Mouse (Mus musculus): ENCODE results near the gene Dnttip1. TPM values are rescaled to one million over a fixed set of nuclear protein-coding genes. Genes with fewer than 3 reads are reported as not detected.
A peak's percentile ranks its signal among the peaks of the same experiment; 100 is the strongest.
"Not testable (repeated sequence)": the region's sequence is repeated elsewhere in the genome, so short reads cannot be mapped to it uniquely, and the experiment has no call there.

Dnttip1 gene
- polyA plus RNA-seq, 1 experiment: 32.4 TPM

DNA sequence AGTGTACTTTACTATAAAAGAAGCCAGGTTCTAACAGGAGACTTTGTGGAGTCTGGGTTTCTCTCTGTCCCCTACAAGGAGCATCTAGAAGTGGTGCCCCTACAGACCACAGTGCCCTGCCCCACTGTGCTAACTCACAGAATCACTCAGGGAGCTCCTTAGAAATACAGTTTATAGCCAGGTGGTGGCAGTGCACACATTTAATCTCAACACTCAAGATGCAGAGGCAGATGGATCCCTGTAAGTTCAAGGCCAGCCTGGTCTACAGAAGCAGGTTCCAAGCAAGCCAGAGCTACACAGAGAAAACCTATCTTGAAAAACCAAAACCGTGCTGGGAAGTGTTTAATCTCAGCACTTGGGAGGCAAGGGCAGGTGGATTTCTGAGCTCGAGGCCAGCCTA lies 48.0 kb downstream of the Dnttip1 start:
- Histone ChIP-seq H3K36me3 (ENCODE audit: control insufficient read depth, insufficient read depth, low read length) (peaks cover 4% of the 10 kb centered on the region), H3K4me3 (ENCODE audit: control insufficient read depth, low read depth, low read length) (no peak overlapping the region), H3K4me1 (ENCODE audit: control insufficient read depth, insufficient read depth, low read length) (peaks cover 5% of the 10 kb centered on the region), H3K27me3 (ENCODE audit: control insufficient read depth, insufficient read depth, low read length) (no peaks in the 10 kb centered on the region), H3K27ac (ENCODE audit: control insufficient read depth, insufficient read depth, low read depth, low read length) (peak overlapping the region; percentile 63)
- no peak for TF ChIP-seq CTCF (IDR thresholded peaks at IDR 0.05; ENCODE audit: control insufficient read depth, insufficient read depth, insufficient replicate concordance, low read depth, low read length)
- TF ChIP-seq POLR2A (IDR thresholded peaks at IDR 0.05; ENCODE audit: control insufficient read depth, low read depth, low read length): no peak

DNA sequence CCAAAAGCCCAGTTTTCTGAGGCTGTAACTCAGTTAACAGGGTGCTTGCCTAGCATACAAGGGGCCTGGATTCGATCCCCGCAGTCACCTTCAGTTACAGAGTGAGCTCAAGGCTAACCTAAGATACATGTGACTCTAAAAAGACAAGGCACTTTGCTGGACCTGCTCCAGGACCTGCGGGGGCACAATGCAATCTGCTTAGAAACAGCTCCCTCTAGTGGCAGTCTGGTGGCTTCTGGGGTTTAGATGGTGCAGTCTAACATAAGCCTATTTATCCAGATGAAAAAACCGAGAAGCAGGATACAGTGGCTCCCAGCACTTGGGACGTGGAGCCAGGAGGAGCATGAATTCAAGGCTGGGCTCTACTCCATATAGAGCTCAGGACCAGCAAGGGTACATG lies 48.5 kb downstream of the Dnttip1 start:
- TF ChIP-seq CTCF (IDR thresholded peaks at IDR 0.05; ENCODE audit: control insufficient read depth, insufficient read depth, insufficient replicate concordance, low read depth, low read length) (peak; percentile 67; the same call in 1 of the 2 replicates), POLR2A (IDR thresholded peaks at IDR 0.05; ENCODE audit: control insufficient read depth, low read depth, low read length) (no peak)
- Histone ChIP-seq H3K36me3 (ENCODE audit: control insufficient read depth, insufficient read depth, low read length) (peaks cover 4% of the 10 kb centered on the region), H3K27ac (ENCODE audit: control insufficient read depth, insufficient read depth, low read depth, low read length) (no peak overlapping the region), H3K4me1 (ENCODE audit: control insufficient read depth, insufficient read depth, low read length) (peaks cover 5% of the 10 kb centered on the region), H3K4me3 (ENCODE audit: control insufficient read depth, low read depth, low read length) (no peak overlapping the region), H3K27me3 (ENCODE audit: control insufficient read depth, insufficient read depth, low read length) (no peaks in the 10 kb centered on the region)

DNA sequence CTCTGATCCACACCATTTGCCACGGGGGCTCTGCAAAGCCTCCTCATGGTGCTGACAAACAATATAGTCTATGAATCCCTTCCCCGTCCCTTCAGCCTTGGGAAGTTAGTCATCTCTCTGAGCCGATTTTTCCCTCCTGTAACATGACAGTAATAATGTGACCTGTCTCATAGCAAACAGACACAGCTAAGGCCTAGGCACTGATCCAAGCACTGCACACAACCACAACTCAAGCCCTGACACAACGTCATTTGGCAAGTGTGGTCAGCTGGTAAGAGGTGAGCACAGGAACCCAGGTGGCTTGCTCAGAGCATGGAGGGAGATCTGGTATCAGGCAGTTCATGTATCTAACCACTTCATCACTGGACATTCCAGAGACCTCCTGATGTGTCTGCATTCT lies 50.1 kb downstream of the Dnttip1 start:
- Histone ChIP-seq H3K27me3 (ENCODE audit: control insufficient read depth, insufficient read depth, low read length) (no peaks in the 10 kb centered on the region), H3K27ac (ENCODE audit: control insufficient read depth, insufficient read depth, low read depth, low read length) (no peak overlapping the region), H3K36me3 (ENCODE audit: control insufficient read depth, insufficient read depth, low read length) (peaks cover 4% of the 10 kb centered on the region), H3K4me3 (ENCODE audit: control insufficient read depth, low read depth, low read length) (no peak overlapping the region), H3K4me1 (ENCODE audit: control insufficient read depth, insufficient read depth, low read length) (peaks cover 5% of the 10 kb centered on the region)
- no peak for TF ChIP-seq CTCF (IDR thresholded peaks at IDR 0.05; ENCODE audit: control insufficient read depth, insufficient read depth, insufficient replicate concordance, low read depth, low read length)
- no peak for TF ChIP-seq POLR2A (IDR thresholded peaks at IDR 0.05; ENCODE audit: control insufficient read depth, low read depth, low read length)

DNA sequence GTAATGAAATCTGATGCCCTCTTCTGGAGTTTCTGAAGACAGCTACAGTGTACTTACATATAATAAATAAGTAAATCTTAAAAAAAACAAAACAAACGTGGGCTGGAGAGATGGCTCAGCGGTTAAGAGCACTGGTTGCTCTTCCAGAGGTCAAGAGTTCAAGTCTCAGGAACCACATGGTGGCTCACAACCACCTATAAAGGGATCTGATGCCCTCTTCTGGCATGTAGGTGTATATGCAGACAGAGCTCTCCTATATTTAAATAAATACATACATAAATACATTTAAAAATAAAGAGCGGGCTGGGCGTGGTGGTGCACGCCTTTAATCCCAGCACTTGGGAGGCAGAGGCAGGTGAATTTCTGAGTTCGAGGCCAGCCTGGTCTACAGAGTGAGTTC lies 52.8 kb downstream of the Dnttip1 start:
- not testable (repeated sequence) for H3K36me3 ChIP-seq (ENCODE audit: control insufficient read depth, insufficient read depth, low read length)

DNA sequence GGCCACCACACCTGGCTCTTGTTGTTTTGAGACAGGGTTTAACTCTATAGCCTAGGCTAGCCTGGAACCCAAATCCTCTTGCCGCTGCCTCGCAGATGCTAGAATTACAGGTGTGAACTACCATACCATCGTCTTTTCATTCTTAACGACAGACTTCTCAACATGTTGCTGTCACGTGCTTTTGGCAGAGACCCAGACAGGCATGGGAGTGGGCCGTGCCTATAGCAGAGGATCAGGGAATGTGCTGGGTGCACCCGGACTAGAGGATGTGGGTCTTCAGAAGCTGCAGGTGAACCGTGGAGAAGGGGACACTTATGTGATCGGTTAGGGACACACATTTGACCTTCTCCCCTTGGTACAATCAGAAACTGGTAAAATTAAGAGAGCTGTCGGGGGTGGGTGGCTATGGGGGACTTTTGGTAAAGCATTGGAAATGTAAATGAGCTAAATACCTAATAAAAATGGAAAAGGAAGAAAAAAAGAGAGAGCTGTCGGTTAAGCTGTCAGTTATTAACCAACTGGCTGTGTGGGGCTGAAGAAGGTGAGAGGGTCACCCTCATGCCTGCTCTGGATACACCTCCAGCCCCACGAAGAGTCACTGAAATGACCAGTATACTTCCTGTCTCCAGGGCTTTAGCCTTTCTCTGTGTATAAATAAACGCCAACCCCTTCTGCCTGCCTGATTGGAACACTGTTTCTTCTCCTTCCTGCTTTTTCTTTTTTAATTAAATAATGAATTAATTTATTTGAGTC lies 54.6 kb downstream of the Dnttip1 start:
- H3K4me3 ChIP-seq (ENCODE audit: control insufficient read depth, low read depth, low read length): no peak overlapping the region
- TF ChIP-seq CTCF (IDR thresholded peaks at IDR 0.05; ENCODE audit: control insufficient read depth, insufficient read depth, insufficient replicate concordance, low read depth, low read length): no peak
- TF ChIP-seq POLR2A (IDR thresholded peaks at IDR 0.05; ENCODE audit: control insufficient read depth, low read depth, low read length): no peak
- H3K4me1 ChIP-seq (ENCODE audit: control insufficient read depth, insufficient read depth, low read length): peaks cover 13% of the 10 kb centered on the region
- no peak overlapping the region for H3K27ac ChIP-seq (ENCODE audit: control insufficient read depth, insufficient read depth, low read depth, low read length)
- H3K36me3 ChIP-seq (ENCODE audit: control insufficient read depth, insufficient read depth, low read length): no peaks in the 10 kb centered on the region; the same call in 1 of the 2 replicates
- no peaks in the 10 kb centered on the region for H3K27me3 ChIP-seq (ENCODE audit: control insufficient read depth, insufficient read depth, low read length)

More for the DNA sequence above, 52.8 kb downstream of the Dnttip1 start:
- H3K4me1 ChIP-seq (ENCODE audit: control insufficient read depth, insufficient read depth, low read length); H3K27me3 ChIP-seq (ENCODE audit: control insufficient read depth, insufficient read depth, low read length); H3K27ac ChIP-seq (ENCODE audit: control insufficient read depth, insufficient read depth, low read depth, low read length); H3K4me3 ChIP-seq (ENCODE audit: control insufficient read depth, low read depth, low read length): not testable (repeated sequence)

DNA sequence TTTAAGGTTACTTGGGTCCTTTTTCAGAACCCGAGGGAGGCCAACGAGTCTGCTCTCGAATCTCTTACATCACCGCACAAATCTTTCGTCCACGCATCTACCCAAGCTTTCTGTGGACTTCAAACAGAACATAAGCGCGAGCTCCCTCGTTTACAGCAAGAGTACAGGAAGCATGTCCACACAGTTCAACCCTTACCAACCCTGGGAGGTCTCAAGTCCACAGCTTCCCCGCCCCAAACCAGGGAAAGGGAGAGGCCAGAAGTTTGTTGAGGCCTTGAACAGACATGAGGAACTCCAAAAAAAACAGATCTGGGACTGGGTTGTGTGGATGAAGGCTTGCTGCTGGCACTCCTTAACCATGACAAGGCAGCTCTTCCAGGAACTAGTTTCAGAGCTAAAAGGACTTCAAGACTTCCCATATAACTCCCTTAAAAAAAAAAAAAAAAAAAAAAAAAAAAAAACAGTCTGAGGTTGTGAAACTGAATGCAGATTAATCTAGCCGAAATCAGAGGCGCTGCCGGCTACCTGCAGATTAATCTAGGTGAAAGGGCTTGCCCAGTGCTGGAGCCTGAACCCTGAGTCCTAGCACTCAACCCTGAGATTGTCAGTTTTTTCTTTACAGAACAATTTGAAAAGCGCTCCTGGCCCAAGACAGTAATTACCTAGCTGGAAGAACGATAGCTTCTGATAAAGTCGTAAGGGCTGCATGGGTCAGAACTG lies 57.6 kb downstream of the Dnttip1 start:
- Histone ChIP-seq H3K27ac (ENCODE audit: control insufficient read depth, insufficient read depth, low read depth, low read length) (no peak overlapping the region), H3K4me1 (ENCODE audit: control insufficient read depth, insufficient read depth, low read length) (peaks cover 17% of the 10 kb centered on the region), H3K4me3 (ENCODE audit: control insufficient read depth, low read depth, low read length) (peak overlapping the region; percentile 99), H3K36me3 (ENCODE audit: control insufficient read depth, insufficient read depth, low read length) (no peaks in the 10 kb centered on the region), H3K27me3 (ENCODE audit: control insufficient read depth, insufficient read depth, low read length) (no peaks in the 10 kb centered on the region)
- TF ChIP-seq POLR2A (IDR thresholded peaks at IDR 0.05; ENCODE audit: control insufficient read depth, low read depth, low read length) (no peak), CTCF (IDR thresholded peaks at IDR 0.05; ENCODE audit: control insufficient read depth, insufficient read depth, insufficient replicate concordance, low read depth, low read length) (no peak)

DNA sequence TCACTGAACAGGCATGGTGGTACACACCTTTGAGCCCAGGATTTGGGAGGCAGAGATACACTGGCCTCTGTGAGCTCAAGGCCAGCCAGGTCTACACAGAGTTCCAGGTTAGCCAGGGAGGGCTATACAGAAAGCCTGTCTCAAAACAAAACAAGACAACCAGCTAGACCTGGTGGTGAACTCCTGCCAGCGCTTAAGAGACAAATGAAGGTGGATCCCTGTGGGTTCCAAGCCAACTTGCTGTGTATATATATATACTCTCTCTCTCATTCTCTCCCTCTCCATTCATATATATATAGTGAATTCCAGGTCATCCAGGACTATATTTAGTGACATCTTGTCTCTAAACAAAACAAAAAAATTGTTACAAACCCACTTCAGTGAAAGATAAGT lies 58.1 kb downstream of the Dnttip1 start:
- H3K4me3 ChIP-seq (ENCODE audit: control insufficient read depth, low read depth, low read length): peak overlapping the region; percentile 99
- H3K27ac ChIP-seq (ENCODE audit: control insufficient read depth, insufficient read depth, low read depth, low read length): peak overlapping the region; percentile 95; the same call in 1 of the 2 replicates
- H3K36me3 ChIP-seq (ENCODE audit: control insufficient read depth, insufficient read depth, low read length): no peaks in the 10 kb centered on the region
- H3K4me1 ChIP-seq (ENCODE audit: control insufficient read depth, insufficient read depth, low read length): peaks cover 17% of the 10 kb centered on the region
- no peak for TF ChIP-seq CTCF (IDR thresholded peaks at IDR 0.05; ENCODE audit: control insufficient read depth, insufficient read depth, insufficient replicate concordance, low read depth, low read length)
- TF ChIP-seq POLR2A (IDR thresholded peaks at IDR 0.05; ENCODE audit: control insufficient read depth, low read depth, low read length): no peak
- no peaks in the 10 kb centered on the region for H3K27me3 ChIP-seq (ENCODE audit: control insufficient read depth, insufficient read depth, low read length)
